Mouse (Mus musculus) heart, postnatal 0 days (tissue): ENCODE measurements around the gene Baiap2l2. TPM values are rescaled to one million over a fixed set of nuclear protein-coding genes. Genes with fewer than 3 reads are reported as not detected.

Experiments
- ATAC-seq: fragments of 200-750 bp; cut with Nextera tagmentation; 2 replicates; pipeline ENCODE4 v1.8.0; 2017; ENCODE audit warnings: low read depth, moderate number of reproducible peaks, moderate library complexity; ENCODE audit not compliant: insufficient read depth
- DNase-seq: peaks from one replicate; pipeline ENCODE4 v3.0.0-alpha.2; 2016; ENCODE audit warnings: low spot score
- H3K27ac ChIP-seq: fragments of 300-500 bp; sonication (generic); 2 replicates; pipeline ENCODE4 v1.5.1; 2014; ENCODE audit warnings: low read depth, mild to moderate bottlenecking
- H3K27me3 ChIP-seq: fragments of 300-500 bp; sonication (generic); 2 replicates; pipeline ENCODE4 v1.6.1; 2014; ENCODE audit warnings: low read length, mixed read lengths; ENCODE audit not compliant: control insufficient read depth, insufficient read depth
- H3K36me3 ChIP-seq: fragments of 300-500 bp; sonication (generic); replicated peaks from 2 replicates; pipeline ENCODE4 v1.6.1; 2014; ENCODE audit warnings: low read length, mixed read lengths; ENCODE audit not compliant: control insufficient read depth, insufficient read depth
- H3K4me1 ChIP-seq: fragments of 300-500 bp; sonication (generic); 2 replicates; pipeline ENCODE4 v1.6.1; 2014; ENCODE audit warnings: antibody characterized with exemption; ENCODE audit not compliant: control insufficient read depth, insufficient read depth
- H3K4me2 ChIP-seq: fragments of 300-500 bp; sonication (generic); 2 replicates; pipeline ENCODE4 v1.6.1; 2014; ENCODE audit warnings: low read depth, mild to moderate bottlenecking, low read length, moderate library complexity
- H3K4me3 ChIP-seq: fragments of 300-500 bp; sonication (generic); 2 replicates; pipeline ENCODE4 v1.5.1; 2014; ENCODE audit warnings: low read depth, low read length
- H3K9ac ChIP-seq: fragments of 300-500 bp; sonication (generic); replicated peaks from 2 replicates; pipeline ENCODE4 v1.6.1; 2014; ENCODE audit warnings: low read depth, low read length, mixed read lengths
- H3K9me3 ChIP-seq: fragments of 300-500 bp; sonication (generic); replicated peaks from 2 replicates; pipeline ENCODE4 v1.6.1; 2016; ENCODE audit warnings: low read length; ENCODE audit not compliant: control insufficient read depth
- CTCF ChIP-seq: IDR thresholded peaks from 2 replicates; pipeline ENCODE4 v1.5.1; 2016; ENCODE audit warnings: antibody characterized with exemption, control low read depth, low read depth
- EP300 ChIP-seq: IDR thresholded peaks from 2 replicates; pipeline ENCODE4 v1.6.1; 2016; ENCODE audit warnings: antibody characterized with exemption, low read depth
- WGBS: fragments of 180-500 bp; shearing (Covaris S2); extraction: QIAGEN DNeasy Blood & Tissue Kit; methylation state at CpG from one replicate; pipeline ENCODE4 v1.1.7; 2014; 5-methylcytosine and 5-hydroxymethylcytosine counted together
- polyA plus RNA-seq: library from polyadenylated mRNA; unstranded; fragments of >200 nt; fragmentation: Nextera tagmentation; extraction: Ambion mirVana; gene quantifications from 2 replicates; pipeline ENCODE4 v1.2.1, GENCODE M21; 2015
- total RNA-seq: library from RNA; depleted of rRNA; stranded (reverse); fragments of >200 nt; gene quantifications from 2 replicates; pipeline ENCODE4 v1.2.3, GENCODE M21; 2014; ENCODE audit warnings: low replicate concordance

Gene Baiap2l2
- total and polyA plus RNA-seq, 2 experiments from 2014 or later, result 0.27 to 2.2 TPM

GRCm38 (mm10) chr15:79265384-79265783 lies 20.0 kb downstream of the Baiap2l2 start:
- Histone ChIP-seq H3K4me1 (peaks cover 9% of the 10 kb centered on the region), H3K4me2 (no peak overlapping the region), H3K9me3 (no peaks in the 10 kb centered on the region), H3K27ac (no peak overlapping the region), H3K4me3 (no peak overlapping the region), H3K36me3 (no peaks in the 10 kb centered on the region), H3K9ac (no peak overlapping the region), H3K27me3 (peaks cover 28% of the 10 kb centered on the region)
- DNase-seq (no peak), ATAC-seq (no peak)
- 71% methylated on average over 4 of the region's 4 CpGs for WGBS
- TF ChIP-seq EP300 (no peak), CTCF (no peak)

DNA sequence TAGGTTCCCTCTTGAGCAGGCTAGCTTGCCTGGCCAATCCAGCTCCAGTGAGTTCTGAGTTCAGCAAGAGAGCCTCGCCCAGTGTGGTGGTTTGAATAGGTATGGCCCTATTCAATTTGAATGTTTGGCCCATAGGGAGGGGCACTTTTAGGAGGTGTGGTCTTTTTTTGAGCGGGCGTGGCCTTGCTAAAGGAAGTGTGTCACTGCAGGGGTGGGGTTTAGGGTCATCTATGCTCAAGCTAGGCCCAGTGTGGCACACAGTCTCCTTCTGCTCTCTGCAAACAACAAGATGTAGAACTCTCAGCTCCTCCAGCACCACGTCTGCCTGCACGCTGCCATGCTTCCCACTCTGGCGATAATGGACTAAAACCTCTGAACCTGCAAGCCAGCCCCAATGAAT lies 21.6 kb downstream of the Baiap2l2 start:
- H3K9me3 ChIP-seq, result no peaks in the 10 kb centered on the region
- H3K36me3 ChIP-seq, result no peaks in the 10 kb centered on the region
- 91% methylated on average over 6 of the region's 6 CpGs for WGBS
- ATAC-seq (no peak), DNase-seq (no peak)
- no peak overlapping the region for H3K4me2 ChIP-seq
- no peak overlapping the region for H3K27ac ChIP-seq
- TF ChIP-seq EP300 (no peak), CTCF (no peak)
- peaks cover 6% of the 10 kb centered on the region for H3K4me1 ChIP-seq
- H3K27me3 ChIP-seq, result peaks cover 33% of the 10 kb centered on the region
- no peak overlapping the region for H3K4me3 ChIP-seq
- H3K9ac ChIP-seq, result no peak overlapping the region

- TF ChIP-seq CTCF (no peak), EP300 (no peak)
- no peak for ATAC-seq
- no peaks in the 10 kb centered on the region for H3K36me3 ChIP-seq
- WGBS, result 83% methylated on average over 3 of the region's 3 CpGs
- H3K27ac ChIP-seq, result no peak overlapping the region
- peaks cover 6% of the 10 kb centered on the region for H3K4me1 ChIP-seq
- H3K9me3 ChIP-seq, result no peaks in the 10 kb centered on the region
- no peak overlapping the region for H3K9ac ChIP-seq
- no peak overlapping the region for H3K4me3 ChIP-seq
- peaks cover 36% of the 10 kb centered on the region for H3K27me3 ChIP-seq
- no peak for DNase-seq
- no peak overlapping the region for H3K4me2 ChIP-seq
Measured at GRCm38 (mm10) chr15:79262786-79263309, 22.5 kb downstream of the Baiap2l2 start.

DNA sequence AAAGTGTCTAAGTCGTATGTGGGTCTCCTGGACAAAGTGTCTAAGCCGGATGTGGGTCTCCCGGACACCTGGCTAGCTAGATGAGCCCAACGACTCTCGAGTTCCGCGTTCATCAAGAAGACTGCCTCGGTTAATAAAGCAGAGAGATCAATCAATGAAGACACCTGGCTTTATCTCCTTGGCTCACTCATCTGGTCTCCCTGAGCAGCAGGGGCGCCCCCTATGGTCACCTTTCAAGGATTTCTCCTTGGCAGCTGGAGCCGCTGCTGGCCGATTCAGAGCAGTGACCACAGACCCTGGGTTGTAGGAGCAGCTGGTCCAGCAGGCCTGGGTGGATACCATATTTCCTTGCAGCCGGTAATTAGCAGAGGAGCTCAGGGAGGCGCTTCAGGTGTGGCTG lies 23.0 kb downstream of the Baiap2l2 start:
- H3K4me3 ChIP-seq, result no peak overlapping the region

DNA sequence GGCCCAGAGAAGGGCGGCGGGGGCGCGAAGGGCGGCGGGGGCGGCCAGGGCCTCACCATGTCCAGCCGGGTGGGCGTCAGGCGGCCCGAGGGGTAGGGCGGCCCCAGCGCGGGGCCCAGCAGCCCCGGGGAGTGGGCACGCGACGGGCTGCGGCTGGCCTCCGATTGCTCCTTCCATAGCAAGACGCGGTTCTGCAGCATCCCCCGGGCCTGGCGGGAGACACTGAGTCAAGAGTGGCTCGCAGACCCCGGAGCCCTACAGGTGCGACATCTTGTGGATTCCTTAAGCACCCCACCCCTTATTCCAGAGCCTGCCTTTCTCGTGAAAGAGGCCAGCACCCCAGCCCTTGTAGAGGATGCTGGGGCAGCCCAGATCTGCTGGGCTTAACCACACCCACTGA lies 23.6 kb downstream of the Baiap2l2 start:
- H3K4me2 ChIP-seq, result peak overlapping the region; percentile 90
- no peak for TF ChIP-seq EP300
- no peak for TF ChIP-seq CTCF
- no peaks in the 10 kb centered on the region for H3K36me3 ChIP-seq
- ATAC-seq, result peak; percentile 14; the same call in 1 of the 2 replicates
- H3K9ac ChIP-seq, result peak overlapping the region; percentile 52
- peaks cover 6% of the 10 kb centered on the region for H3K4me1 ChIP-seq
- WGBS, result 1% methylated on average over 20 of the region's 28 CpGs
- H3K27ac ChIP-seq, result no peak overlapping the region
- peak overlapping the region; percentile 48 for H3K4me3 ChIP-seq
- no peaks in the 10 kb centered on the region for H3K9me3 ChIP-seq
- no peak for DNase-seq
- peaks cover 36% of the 10 kb centered on the region for H3K27me3 ChIP-seq

More for the DNA sequence above, 23.0 kb downstream of the Baiap2l2 start:
- H3K27ac ChIP-seq, result no peak overlapping the region
- H3K9ac ChIP-seq, result no peak overlapping the region
- WGBS, result 24% methylated on average over 13 of the region's 13 CpGs
- H3K36me3 ChIP-seq, result no peaks in the 10 kb centered on the region
- no peak for TF ChIP-seq EP300
- TF ChIP-seq CTCF, result peak; percentile 30
- H3K9me3 ChIP-seq, result no peaks in the 10 kb centered on the region
- ATAC-seq (no peak), DNase-seq (peak; percentile 28)
- 0 out of 2 replicates have a peak overlapping the region, but pooled peaks have one; percentile 90 for H3K4me2 ChIP-seq
- H3K27me3 ChIP-seq, result peaks cover 36% of the 10 kb centered on the region
- H3K4me1 ChIP-seq, result peaks cover 6% of the 10 kb centered on the region

GRCm38 (mm10) chr15:79261095-79261725 lies 24.1 kb downstream of the Baiap2l2 start:
- DNase-seq, result peak; percentile 18
- Histone ChIP-seq H3K36me3 (no peaks in the 10 kb centered on the region), H3K4me1 (peaks cover 6% of the 10 kb centered on the region), H3K4me3 (peak overlapping the region; percentile 48), H3K4me2 (peak overlapping the region; percentile 90), H3K27me3 (peaks cover 36% of the 10 kb centered on the region), H3K27ac (no peak overlapping the region), H3K9ac (peak overlapping the region; percentile 52), H3K9me3 (no peaks in the 10 kb centered on the region)
- ATAC-seq, result peak; percentile 59
- WGBS, result under 1% methylated on average over 51 of the region's 62 CpGs
- no peak for TF ChIP-seq EP300
- no peak for TF ChIP-seq CTCF
